Mouse (Mus musculus) olfactory bulb, adult 2 months (tissue): Measurements from ENCODE around the gene Smo.

Experiments used
- CTCF ChIP-seq: fragments of 200-500 bp; IDR thresholded peaks from 2 replicates; pipeline ENCODE4 v1.5.1; 2012; ENCODE audit warnings: low read depth, mild to moderate bottlenecking, low read length, moderate library complexity; ENCODE audit not compliant: insufficient read depth
- POLR2A ChIP-seq: fragments of 200-500 bp; IDR thresholded peaks from 2 replicates; pipeline ENCODE4 v1.6.1; 2012; ENCODE audit warnings: mild to moderate bottlenecking, low read depth, low read length, moderate library complexity; ENCODE audit not compliant: insufficient read depth

DNA sequence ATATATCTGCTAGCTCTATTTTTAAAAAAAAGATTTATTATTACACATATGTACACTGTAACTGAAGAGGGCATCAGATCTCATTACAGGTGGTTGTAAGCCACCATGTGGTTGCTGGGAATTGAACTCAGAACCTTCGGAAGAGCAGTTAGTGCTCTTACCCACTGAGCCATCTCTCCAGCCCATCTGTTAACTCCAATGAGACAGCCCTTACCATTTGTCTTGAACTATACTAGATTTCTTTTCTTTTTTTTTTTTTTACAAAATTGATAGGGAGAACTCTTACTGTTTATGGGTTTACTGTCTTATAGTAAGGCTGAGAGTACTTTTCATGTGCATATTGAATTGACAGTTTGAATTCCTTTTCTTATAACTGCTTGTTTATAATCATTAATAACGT lies 45.3 kb downstream of the Smo start:
- no peak for TF ChIP-seq CTCF
- no peak for TF ChIP-seq POLR2A
